Mouse (Mus musculus) forebrain, embryonic 16.5 days (tissue): ENCODE results near the gene Kars. TPM values are rescaled to one million over a fixed set of nuclear protein-coding genes. Genes with fewer than 3 reads are reported as not detected.

ENCODE experiments used
- ATAC-seq: fragments of 200-750 bp; cut with Nextera tagmentation; 2 replicates; pipeline ENCODE4 v1.8.0; 2017; ENCODE audit warnings: mild to moderate bottlenecking, moderate library complexity
- H3K27ac ChIP-seq: fragments of 300-500 bp; sonication (generic); 2 replicates; pipeline ENCODE4 v1.5.1; 2014; ENCODE audit warnings: low read length, control low read depth
- H3K27me3 ChIP-seq: fragments of 300-500 bp; sonication (generic); replicated peaks from 2 replicates; pipeline ENCODE4 v1.6.1; 2014; ENCODE audit warnings: low read length; ENCODE audit not compliant: control insufficient read depth, insufficient read depth
- H3K36me3 ChIP-seq: fragments of 300-500 bp; sonication (generic); 2 replicates; pipeline ENCODE4 v1.6.1; 2014; ENCODE audit not compliant: control insufficient read depth, insufficient read depth
- H3K4me1 ChIP-seq: fragments of 300-500 bp; sonication (generic); replicated peaks from 2 replicates; pipeline ENCODE4 v1.6.1; 2014; ENCODE audit warnings: low read length; ENCODE audit not compliant: control insufficient read depth, insufficient read depth
- H3K4me2 ChIP-seq: fragments of 300-500 bp; sonication (generic); 2 replicates; pipeline ENCODE4 v1.6.1; 2014; ENCODE audit warnings: mild to moderate bottlenecking, low read length, control low read depth
- H3K4me3 ChIP-seq: fragments of 300-500 bp; sonication (generic); replicated peaks from 2 replicates; pipeline ENCODE4 v1.5.1; 2014; ENCODE audit warnings: mild to moderate bottlenecking, low read length, control low read depth
- H3K9ac ChIP-seq: fragments of 300-500 bp; sonication (generic); replicated peaks from 2 replicates; pipeline ENCODE4 v1.6.1; 2014; ENCODE audit warnings: low read depth, low read length, control low read depth
- H3K9me3 ChIP-seq: fragments of 300-500 bp; sonication (generic); 2 replicates; pipeline ENCODE4 v1.6.1; 2016; ENCODE audit warnings: low read length; ENCODE audit not compliant: control insufficient read depth
- WGBS: fragments of 180-500 bp; shearing (Covaris S2); extraction: QIAGEN DNeasy Blood & Tissue Kit; methylation state at CpG from one replicate; pipeline ENCODE4 v1.1.7; 2014; 5-methylcytosine and 5-hydroxymethylcytosine counted together
- polyA plus RNA-seq: library from polyadenylated mRNA; unstranded; fragments of >200 nt; fragmentation: Nextera tagmentation; extraction: Ambion mirVana; gene quantifications from 2 replicates; pipeline ENCODE4 v1.2.1, GENCODE M21; 2015

Gene Kars
- polyA plus RNA-seq, 1 experiment from 2014 or later = 171 TPM

DNA sequence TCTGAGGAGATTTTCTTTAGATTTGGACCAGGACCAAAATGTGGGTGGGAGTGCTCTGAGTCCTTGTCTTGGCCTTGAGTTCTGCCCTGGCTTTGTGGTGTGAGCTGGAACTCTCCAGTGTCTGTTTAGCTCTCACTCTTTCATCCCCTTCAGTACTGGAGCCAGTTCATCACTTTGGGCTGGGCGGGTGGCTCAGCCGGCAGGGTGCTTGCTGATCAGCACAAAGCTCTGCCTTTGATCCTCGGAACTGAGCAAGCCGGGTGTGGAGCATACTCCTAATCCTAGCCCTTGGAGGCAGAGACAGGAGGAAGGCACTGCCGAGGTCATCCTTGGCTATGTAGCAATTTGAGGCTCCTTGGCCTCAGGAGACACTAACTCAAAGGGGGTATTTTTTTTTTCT is 42.1 kb downstream of the Kars start:
- no peak overlapping the region for H3K27ac ChIP-seq
- H3K9me3 ChIP-seq = no peaks in the 10 kb centered on the region
- no peak overlapping the region for H3K4me3 ChIP-seq
- ATAC-seq = no peak
- peaks cover 3% of the 10 kb centered on the region; the same call in 1 of the 2 replicates for H3K36me3 ChIP-seq
- no peak overlapping the region for H3K9ac ChIP-seq
- H3K4me1 ChIP-seq = no peaks in the 10 kb centered on the region
- H3K27me3 ChIP-seq = no peaks in the 10 kb centered on the region
- no peak overlapping the region for H3K4me2 ChIP-seq
- WGBS = 23% methylated on average over 5 of the region's 5 CpGs

- H3K4me3 ChIP-seq = no peak overlapping the region
- H3K9ac ChIP-seq = no peak overlapping the region
- no peaks in the 10 kb centered on the region for H3K27me3 ChIP-seq
- peaks cover 3% of the 10 kb centered on the region; the same call in 1 of the 2 replicates for H3K36me3 ChIP-seq
- H3K9me3 ChIP-seq = no peaks in the 10 kb centered on the region
- 80% methylated on average over 10 of the region's 10 CpGs for WGBS
- no peak for ATAC-seq
- no peak overlapping the region for H3K27ac ChIP-seq
- no peaks in the 10 kb centered on the region for H3K4me1 ChIP-seq
- no peak overlapping the region for H3K4me2 ChIP-seq
Measured at GRCm38 (mm10) chr8:111968541-111968940, 42.6 kb downstream of the Kars start.

DNA sequence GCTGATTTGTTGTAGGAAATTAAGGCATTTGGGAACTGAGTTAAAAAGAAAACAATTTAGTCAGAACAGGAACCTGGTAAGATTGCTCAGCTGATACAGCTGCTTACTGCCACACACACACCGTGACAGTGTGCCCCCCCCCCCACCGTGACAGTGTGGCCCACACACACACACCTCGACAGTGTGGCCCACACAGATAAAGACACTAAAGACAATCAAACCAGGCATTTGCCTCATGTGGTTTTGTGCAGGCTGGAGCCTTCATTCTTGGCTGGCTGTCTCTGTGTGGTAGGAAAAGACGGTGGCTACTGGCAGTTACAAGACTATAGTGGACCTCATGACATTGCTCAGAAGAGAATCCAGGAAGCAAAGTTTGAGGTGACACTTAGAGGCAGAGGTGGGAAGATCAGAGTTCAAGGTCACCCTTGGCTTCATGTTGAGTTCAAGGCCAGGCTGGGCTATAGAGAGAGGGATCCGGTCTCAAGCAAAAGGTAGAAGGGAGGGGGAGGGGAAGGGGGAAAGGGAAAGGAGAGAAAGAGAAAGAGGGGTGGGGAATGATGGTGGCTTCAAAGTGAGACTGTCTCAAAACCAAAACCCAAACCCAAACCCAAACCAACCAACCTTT is 43.8 kb downstream of the Kars start:
- H3K4me1 ChIP-seq = no peaks in the 10 kb centered on the region
- H3K27me3 ChIP-seq = no peaks in the 10 kb centered on the region
- ATAC-seq = no peak
- 81% methylated on average over 5 of the region's 5 CpGs for WGBS
- no peak overlapping the region for H3K4me3 ChIP-seq
- peaks cover 3% of the 10 kb centered on the region; the same call in 1 of the 2 replicates for H3K36me3 ChIP-seq
- H3K9me3 ChIP-seq = no peaks in the 10 kb centered on the region
- H3K9ac ChIP-seq = no peak overlapping the region
- no peak overlapping the region for H3K4me2 ChIP-seq
- no peak overlapping the region for H3K27ac ChIP-seq

GRCm38 (mm10) chr8:111964849-111965561 is 46.1 kb downstream of the Kars start:
- H3K4me3 ChIP-seq = no peak overlapping the region
- no peak for ATAC-seq
- H3K27ac ChIP-seq = no peak overlapping the region
- H3K4me1 ChIP-seq = no peaks in the 10 kb centered on the region
- H3K27me3 ChIP-seq = no peaks in the 10 kb centered on the region
- no peaks in the 10 kb centered on the region for H3K9me3 ChIP-seq
- H3K9ac ChIP-seq = no peak overlapping the region
- peaks cover 3% of the 10 kb centered on the region; the same call in 1 of the 2 replicates for H3K36me3 ChIP-seq
- 85% methylated on average over 7 of the region's 7 CpGs for WGBS
- no peak overlapping the region for H3K4me2 ChIP-seq

DNA sequence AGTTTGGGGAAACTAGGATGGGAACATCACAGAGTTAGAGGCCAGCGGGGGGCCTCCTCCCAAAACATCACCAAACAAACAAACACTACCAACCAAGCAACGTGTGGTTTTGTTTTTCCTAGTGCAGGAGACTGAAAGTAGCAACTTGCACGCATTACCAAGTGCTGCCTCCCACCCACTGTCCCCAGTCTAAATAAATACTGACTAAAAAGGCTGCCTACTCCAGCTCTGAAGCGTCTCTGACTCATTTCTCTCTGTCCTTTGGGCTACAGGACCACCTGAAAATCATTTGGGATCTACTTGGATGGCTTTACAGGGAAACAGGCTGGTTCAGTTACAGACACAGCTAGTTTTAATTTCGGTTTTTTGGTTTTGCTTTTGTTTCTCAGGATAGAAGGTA is 46.8 kb downstream of the Kars start:
- Histone ChIP-seq H3K9me3 (no peaks in the 10 kb centered on the region), H3K4me1 (no peaks in the 10 kb centered on the region), H3K27me3 (no peaks in the 10 kb centered on the region), H3K4me2 (no peak overlapping the region), H3K4me3 (no peak overlapping the region), H3K36me3 (peaks cover 3% of the 10 kb centered on the region; the same call in 1 of the 2 replicates), H3K27ac (no peak overlapping the region), H3K9ac (no peak overlapping the region)
- no peak for ATAC-seq
- WGBS = 70% methylated on average over 5 of the region's 5 CpGs

DNA sequence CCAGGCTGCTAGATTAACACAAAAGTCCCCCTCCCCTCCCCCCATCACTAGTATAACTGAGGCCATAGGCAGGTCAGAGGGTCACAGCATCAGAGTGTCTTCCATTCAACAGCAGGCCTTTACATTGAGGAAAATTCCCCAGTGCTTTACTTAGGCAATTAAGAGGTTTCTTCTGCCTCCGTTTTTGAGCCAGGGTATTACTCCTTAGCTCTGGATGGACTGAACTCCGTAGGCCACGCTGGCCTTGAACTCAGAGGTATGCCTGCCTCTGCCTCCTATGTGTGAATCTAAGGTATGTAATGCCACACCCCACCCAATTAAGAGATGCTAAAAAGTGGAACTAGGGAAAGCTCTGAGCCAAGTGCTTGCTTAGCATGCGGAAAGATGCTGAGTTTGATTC is 47.6 kb downstream of the Kars start:
- Histone ChIP-seq H3K9ac (no peak overlapping the region), H3K27ac (no peak overlapping the region)
- 78% methylated on average over 4 of the region's 4 CpGs for WGBS

DNA sequence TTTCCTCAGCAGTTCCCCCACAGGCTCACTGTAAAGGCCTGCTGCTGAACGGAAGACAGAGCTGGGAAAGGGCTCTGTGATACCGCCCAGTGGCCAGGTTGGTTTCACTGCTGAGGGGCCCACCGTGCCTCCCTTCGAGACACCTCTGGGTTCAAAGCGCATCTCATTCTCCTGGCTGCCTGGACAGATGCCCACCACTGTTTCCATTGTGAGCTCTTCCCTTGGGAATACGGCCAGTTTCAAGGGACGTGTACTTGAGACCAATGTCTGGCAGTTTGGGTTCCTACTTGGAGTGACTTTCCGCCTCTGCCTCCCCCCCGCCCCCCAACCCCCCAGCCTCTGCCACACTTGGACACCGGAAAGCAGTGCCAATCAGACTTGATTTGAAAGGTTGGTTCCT is 48.0 kb downstream of the Kars start:
- Histone ChIP-seq H3K4me1 (no peaks in the 10 kb centered on the region), H3K36me3 (peaks cover 3% of the 10 kb centered on the region; the same call in 1 of the 2 replicates), H3K4me3 (no peak overlapping the region), H3K27ac (no peak overlapping the region), H3K9ac (no peak overlapping the region), H3K4me2 (no peak overlapping the region), H3K27me3 (no peaks in the 10 kb centered on the region), H3K9me3 (no peaks in the 10 kb centered on the region)
- WGBS = 71% methylated on average over 10 of the region's 10 CpGs
- ATAC-seq = no peak

More for the DNA sequence above, 47.6 kb downstream of the Kars start:
- no peak for ATAC-seq
- H3K27me3 ChIP-seq = no peaks in the 10 kb centered on the region
- no peak overlapping the region for H3K4me2 ChIP-seq
- H3K9me3 ChIP-seq = no peaks in the 10 kb centered on the region
- no peak overlapping the region for H3K4me3 ChIP-seq
- H3K36me3 ChIP-seq = peaks cover 3% of the 10 kb centered on the region; the same call in 1 of the 2 replicates
- no peaks in the 10 kb centered on the region for H3K4me1 ChIP-seq

- H3K27me3 ChIP-seq = no peaks in the 10 kb centered on the region
- no peaks in the 10 kb centered on the region for H3K4me1 ChIP-seq
- no peak overlapping the region for H3K4me2 ChIP-seq
- H3K4me3 ChIP-seq = no peak overlapping the region
- peaks cover 3% of the 10 kb centered on the region; the same call in 1 of the 2 replicates for H3K36me3 ChIP-seq
- no peak overlapping the region for H3K9ac ChIP-seq
- ATAC-seq = no peak
- no peaks in the 10 kb centered on the region for H3K9me3 ChIP-seq
- WGBS = 81% methylated on average over 1 of the region's 1 CpGs
- no peak overlapping the region for H3K27ac ChIP-seq
Measured at GRCm38 (mm10) chr8:111962589-111962988, 48.5 kb downstream of the Kars start.

DNA sequence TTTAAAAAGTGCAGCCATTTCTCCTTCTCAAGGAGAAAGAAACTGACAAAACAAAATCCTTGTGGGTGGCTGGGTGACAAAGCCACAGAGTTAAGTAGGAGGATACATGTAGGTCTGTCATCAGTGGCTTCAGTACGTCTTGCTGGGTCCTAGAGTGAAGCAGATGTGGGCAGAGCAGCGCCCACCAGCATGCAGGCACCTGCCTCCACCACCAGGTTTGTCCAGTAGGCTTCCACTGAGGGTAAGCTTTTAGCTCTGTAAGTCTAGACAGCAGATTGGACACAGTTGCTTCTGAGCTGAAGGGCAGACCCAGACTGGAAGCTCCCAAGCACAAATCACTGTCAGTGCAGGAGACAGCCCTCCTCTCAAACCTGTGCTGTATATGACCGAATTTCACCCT is 49.8 kb downstream of the Kars start:
- H3K9ac ChIP-seq = no peak overlapping the region
- H3K4me3 ChIP-seq = no peak overlapping the region
- WGBS = 71% methylated on average over 3 of the region's 3 CpGs
- no peak overlapping the region for H3K27ac ChIP-seq
- no peak for ATAC-seq
- H3K36me3 ChIP-seq = peaks cover 10% of the 10 kb centered on the region; the same call in 1 of the 2 replicates
- no peaks in the 10 kb centered on the region for H3K27me3 ChIP-seq
- no peak overlapping the region for H3K4me2 ChIP-seq
- no peaks in the 10 kb centered on the region for H3K4me1 ChIP-seq
- no peaks in the 10 kb centered on the region for H3K9me3 ChIP-seq
